Mouse (Mus musculus) kidney, postnatal 0 days (tissue): ENCODE results near the gene Cd27. TPM values are rescaled to one million over a fixed set of nuclear protein-coding genes. Genes with fewer than 3 reads are reported as not detected.

ENCODE experiments used
- ATAC-seq: fragments of 200-750 bp; cut with Nextera tagmentation; replicated peaks from 2 replicates; pipeline ENCODE4 v1.8.0; 2017; ENCODE audit warnings: low read depth, moderate number of reproducible peaks, moderate TSS enrichment, moderate library complexity; ENCODE audit not compliant: low FRiP score
- DNase-seq: peaks from one replicate; pipeline ENCODE4 v3.0.0-alpha.2; 2016; ENCODE audit warnings: low spot score
- H3K27ac ChIP-seq: fragments of 300-500 bp; sonication (generic); 2 replicates; pipeline ENCODE4 v1.5.1; 2014; ENCODE audit warnings: mild to moderate bottlenecking
- H3K27me3 ChIP-seq: fragments of 300-500 bp; sonication (generic); 2 replicates; pipeline ENCODE4 v1.6.1; 2014; ENCODE audit warnings: low read length, mixed read lengths; ENCODE audit not compliant: insufficient read depth
- H3K36me3 ChIP-seq: fragments of 300-500 bp; sonication (generic); 2 replicates; pipeline ENCODE4 v1.6.1; 2014; ENCODE audit warnings: low read length, mixed read lengths; ENCODE audit not compliant: insufficient read depth
- H3K4me1 ChIP-seq: fragments of 300-500 bp; sonication (generic); replicated peaks from 2 replicates; pipeline ENCODE4 v1.6.1; 2014; ENCODE audit warnings: antibody characterized with exemption, low read length, mixed read lengths; ENCODE audit not compliant: insufficient read depth
- H3K4me2 ChIP-seq: fragments of 300-500 bp; sonication (generic); 2 replicates; pipeline ENCODE4 v1.6.1; 2014; ENCODE audit warnings: mild to moderate bottlenecking, low read length, moderate library complexity, mixed read lengths
- H3K4me3 ChIP-seq: fragments of 300-500 bp; sonication (generic); replicated peaks from 2 replicates; pipeline ENCODE4 v1.5.1; 2014; ENCODE audit warnings: low read depth, low read length
- H3K9ac ChIP-seq: fragments of 300-500 bp; sonication (generic); 2 replicates; pipeline ENCODE4 v1.6.1; 2014; ENCODE audit warnings: low read depth, low read length
- H3K9me3 ChIP-seq: fragments of 300-500 bp; sonication (generic); replicated peaks from 2 replicates; pipeline ENCODE4 v1.6.1; 2016; ENCODE audit warnings: low read length, inconsistent platforms, mixed read lengths
- CTCF ChIP-seq: IDR thresholded peaks from 2 replicates; pipeline ENCODE4 v1.5.1; 2016; ENCODE audit warnings: antibody characterized with exemption, low read depth, mild to moderate bottlenecking, moderate library complexity
- WGBS: fragments of 180-500 bp; shearing (Covaris S2); extraction: QIAGEN DNeasy Blood & Tissue Kit; methylation state at CpG from one replicate; pipeline ENCODE4 v1.1.7; 2014; 5-methylcytosine and 5-hydroxymethylcytosine counted together
- microRNA-seq: library from miRNA; unstranded; fragments of <30 nt; microRNA quantifications from one replicate; pipeline ENCODE4, GENCODE M21; 2016
- polyA plus RNA-seq: library from polyadenylated mRNA; unstranded; fragments of >200 nt; fragmentation: Nextera tagmentation; extraction: Ambion mirVana; gene quantifications from 2 replicates; pipeline ENCODE4 v1.2.1, GENCODE M21; 2015

Gene Cd27
- polyA plus RNA-seq, 1 experiment from 2014 or later, result 0.93 TPM

GRCm38 (mm10) chr6:125192016-125192714, 44.6 kb downstream of the Cd27 start:
- Histone ChIP-seq H3K9ac (peak overlapping the region; percentile 70), H3K4me3 (peak overlapping the region; percentile 63), H3K27ac (peak overlapping the region; percentile 98), H3K9me3 (no peaks in the 10 kb centered on the region), H3K36me3 (peaks cover 19% of the 10 kb centered on the region; the same call in 1 of the 2 replicates), H3K27me3 (no peaks in the 10 kb centered on the region), H3K4me1 (0 out of 2 replicates have a peak, but pooled peaks cover 6% of the 10 kb centered on the region), H3K4me2 (peak overlapping the region; percentile 90)
- no peak for TF ChIP-seq CTCF
- ATAC-seq (peak; percentile 94), DNase-seq (peak; percentile 97)
- WGBS, result under 1% methylated on average over 34 of the region's 34 CpGs

- ATAC-seq (peak; percentile 98), DNase-seq (peak; percentile 98)
- H3K9me3 ChIP-seq, result no peaks in the 10 kb centered on the region
- WGBS, result under 1% methylated on average over 54 of the region's 54 CpGs
- peak within 1 kb of the TSS; percentile 63 for H3K4me3 ChIP-seq
- TF ChIP-seq CTCF, result peak; percentile 46
- no peaks in the 10 kb centered on the region for H3K27me3 ChIP-seq
- H3K27ac ChIP-seq, result peak within 1 kb of the TSS; percentile 98
- H3K4me1 ChIP-seq, result 0 out of 2 replicates have a peak, but pooled peaks cover 6% of the 10 kb centered on the region
- H3K4me2 ChIP-seq, result peak within 1 kb of the TSS; percentile 90
- peak within 1 kb of the TSS; percentile 70 for H3K9ac ChIP-seq
- peaks cover 25% of the 10 kb centered on the region for H3K36me3 ChIP-seq
Measured at GRCm38 (mm10) chr6:125191332-125192015, 45.3 kb downstream of the Cd27 start, which contains the start of the genes Ncapd2 and Mrpl51. Gene Ncapd2 (minus strand): TSS chr6:125191701. Gene Mrpl51 (plus strand): TSS chr6:125191801.

- H3K27me3 ChIP-seq, result no peaks in the 10 kb centered on the region
- ATAC-seq (no peak), DNase-seq (no peak)
- H3K4me1 ChIP-seq, result 0 out of 2 replicates have a peak, but pooled peaks cover 6% of the 10 kb centered on the region
- peak overlapping the region; percentile 63 for H3K4me3 ChIP-seq
- peak overlapping the region; percentile 76; the same call in 1 of the 2 replicates for H3K27ac ChIP-seq
- H3K4me2 ChIP-seq, result peak overlapping the region; percentile 53
- peak overlapping the region; percentile 62 for H3K9ac ChIP-seq
- peaks cover 29% of the 10 kb centered on the region for H3K36me3 ChIP-seq
- TF ChIP-seq CTCF, result no peak
- H3K9me3 ChIP-seq, result no peaks in the 10 kb centered on the region
Measured at GRCm38 (mm10) chr6:125190816-125191215, 46.0 kb downstream of the Cd27 start.

GRCm38 (mm10) chr6:125186203-125186602, 50.6 kb downstream of the Cd27 start:
- Histone ChIP-seq H3K9me3 (no peaks in the 10 kb centered on the region), H3K36me3 (peaks cover 57% of the 10 kb centered on the region), H3K4me2 (no peak overlapping the region), H3K4me3 (no peak overlapping the region), H3K9ac (no peak overlapping the region), H3K4me1 (0 out of 2 replicates have a peak, but pooled peaks cover 2% of the 10 kb centered on the region), H3K27ac (no peak overlapping the region), H3K27me3 (no peaks in the 10 kb centered on the region)
- no peak for ATAC-seq
- WGBS, result 83% methylated on average over 10 of the region's 10 CpGs
- no peak for TF ChIP-seq CTCF
- no peak for DNase-seq

Small RNAs within 50 kb of the gene (microRNA-seq; reads per million reads assigned to microRNA genes)
- 0.60 reads per million for gene Mir3098
- not detected for gene Mir8113

Other genes with a start within 250 kb of the Cd27 start
- gene Pianp, start 240.3 kb downstream of the Cd27 start, polyA plus RNA-seq, result 2.0 and 2.1 TPM in 2 replicates
- gene Zfp384, start 227.9 kb downstream of the Cd27 start, polyA plus RNA-seq, result 11.3 and 11.4 TPM in 2 replicates
- 118 and 119 TPM in 2 replicates for gene Ing4, start 197.2 kb downstream of the Cd27 start, polyA plus RNA-seq
- gene Acrbp, start 187.3 kb downstream of the Cd27 start, polyA plus RNA-seq, result 4.2 and 4.5 TPM in 2 replicates
- 0.29 and 0.30 TPM in 2 replicates for gene Lpar5, start 169.1 kb downstream of the Cd27 start, polyA plus RNA-seq
- gene Chd4, start 141.0 kb downstream of the Cd27 start, polyA plus RNA-seq, result 60.7 and 64.2 TPM in 2 replicates
- gene Nop2, start 105.1 kb downstream of the Cd27 start, polyA plus RNA-seq, result 41.1 and 43.2 TPM in 2 replicates
- 8.1 and 8.7 TPM in 2 replicates for gene Iffo1, start 91.8 kb downstream of the Cd27 start, polyA plus RNA-seq
- gene Gapdh, start 70.5 kb downstream of the Cd27 start, polyA plus RNA-seq, result 1,529 and 1,548 TPM in 2 replicates
- gene Ncapd2, start 45.3 kb downstream of the Cd27 start, polyA plus RNA-seq, result 43.8 and 48.0 TPM in 2 replicates
- 275 and 288 TPM in 2 replicates for gene Mrpl51, start 45.2 kb downstream of the Cd27 start, polyA plus RNA-seq
- 4.0 and 4.4 TPM in 2 replicates for gene Vamp1, start 21.5 kb downstream of the Cd27 start, polyA plus RNA-seq
- 6.3 and 7.2 TPM in 2 replicates for gene Tapbpl, start 5.2 kb downstream of the Cd27 start, polyA plus RNA-seq
- gene Tuba3a, start 49.0 kb upstream of the Cd27 start, polyA plus RNA-seq, result 0.17 TPM in 1 of 2 replicates, not detected in the other
- 69.8 and 71.6 TPM in 2 replicates for gene Ltbr, start 76.9 kb upstream of the Cd27 start, polyA plus RNA-seq
- gene Scnn1a, start 83.6 kb upstream of the Cd27 start, polyA plus RNA-seq, result 19.9 and 22.7 TPM in 2 replicates
- gene Tnfrsf1a, start 112.4 kb upstream of the Cd27 start, polyA plus RNA-seq, result 77.9 and 80.4 TPM in 2 replicates
- gene Plekhg6, start 143.8 kb upstream of the Cd27 start, polyA plus RNA-seq, result 3.1 and 3.4 TPM in 2 replicates